Mouse (Mus musculus) mesoderm, embryonic 11.5 days (tissue): Measurements from ENCODE around the gene Fam169a.
"Not testable (repeated sequence)": the region's sequence is repeated elsewhere in the genome, so short reads cannot be mapped to it uniquely, and the experiment has no call there.

Experiments
- DNase-seq: peaks from one replicate; pipeline ENCODE4 v3.0.0-alpha.2; 2012; ENCODE audit warnings: low read depth, low spot score

Gene Fam169a

DNA sequence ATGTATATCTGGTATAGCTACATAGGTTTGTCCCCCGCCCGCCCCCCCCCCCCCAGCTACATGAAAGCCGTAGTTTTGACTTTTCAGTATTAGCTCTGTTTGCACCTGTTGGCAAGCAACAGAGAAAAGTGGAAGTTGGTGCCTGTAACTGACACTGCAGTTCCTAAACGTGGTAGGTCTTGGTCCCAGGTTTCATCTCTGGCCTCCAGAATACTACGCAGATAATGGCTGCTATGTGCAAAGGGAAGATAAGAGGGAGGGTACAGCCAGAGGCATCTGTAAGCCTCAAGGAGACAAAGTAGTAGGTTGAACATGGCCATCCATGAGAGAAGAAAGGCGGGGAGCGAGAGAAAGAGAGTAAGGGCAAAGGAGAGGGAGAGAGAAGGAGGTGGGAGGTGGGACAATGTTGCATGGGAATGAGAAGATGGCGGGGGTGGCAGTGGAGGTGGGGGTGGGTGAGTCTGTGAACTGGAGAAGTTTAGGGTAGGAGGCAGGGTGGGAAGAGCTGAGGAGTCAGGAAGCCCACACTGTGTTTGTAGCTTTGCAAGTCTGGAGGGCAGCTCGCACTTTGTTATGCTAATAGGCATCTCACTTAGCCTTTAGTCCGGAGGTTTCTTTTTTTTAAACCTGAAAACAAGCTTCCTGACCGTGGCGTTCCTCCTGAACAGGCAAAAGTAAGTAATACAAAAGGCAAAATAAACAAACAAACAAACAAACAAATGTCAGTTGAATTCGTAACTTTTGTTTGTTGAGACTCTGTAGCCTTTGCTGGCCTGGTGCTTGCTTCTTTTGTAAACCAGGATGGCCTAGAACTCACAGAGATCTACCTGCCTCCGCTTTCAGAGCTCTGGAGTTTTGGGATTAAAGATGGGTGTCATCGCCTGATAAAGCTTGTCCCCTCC, at the start of gene Fam169a:
Gene Fam169a, plus strand, starts transcription at position 638 of the 902 bp plus-strand sequence.
- no peak for DNase-seq

DNA sequence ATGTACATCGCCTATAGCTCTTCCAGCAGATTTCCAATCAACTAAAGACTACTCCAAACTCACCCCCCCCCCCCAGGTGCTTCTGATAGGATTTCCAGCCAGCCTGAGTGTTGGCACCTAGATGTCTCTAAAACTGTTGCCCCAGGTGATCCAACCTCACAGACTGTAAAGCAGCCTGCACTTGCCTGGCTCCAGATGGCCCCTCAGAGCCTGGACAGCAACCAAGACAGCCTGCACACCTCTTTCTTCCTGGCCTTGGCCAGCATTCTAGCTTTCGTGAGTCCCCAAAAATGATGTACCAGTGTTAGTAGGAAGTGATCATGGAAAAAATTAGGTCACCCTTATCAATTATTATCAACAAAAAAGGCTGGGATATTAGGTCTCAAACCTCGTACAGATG, 49.4 kb upstream of the Fam169a start:
- no peak for DNase-seq

DNA sequence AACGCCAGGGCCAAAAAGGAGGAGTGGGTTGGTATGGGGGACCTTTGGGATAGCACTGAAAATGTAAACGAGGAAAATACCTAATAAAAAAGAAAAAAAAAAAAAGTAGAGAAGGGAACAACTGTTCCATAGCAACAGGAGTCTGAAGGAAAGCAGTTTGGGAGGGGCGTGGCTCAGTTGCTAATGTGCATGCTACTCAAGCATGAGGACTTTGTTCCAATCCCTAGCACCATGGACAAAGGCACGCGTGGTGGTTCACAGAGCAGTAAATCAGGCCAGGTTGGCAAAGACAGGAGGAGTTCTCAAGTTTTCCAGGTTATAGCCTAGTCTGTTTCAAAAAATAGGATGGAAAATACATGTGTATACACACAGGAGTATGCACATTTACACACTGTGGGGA, 47.0 kb upstream of the Fam169a start:
- DNase-seq: peak; percentile 14

DNA sequence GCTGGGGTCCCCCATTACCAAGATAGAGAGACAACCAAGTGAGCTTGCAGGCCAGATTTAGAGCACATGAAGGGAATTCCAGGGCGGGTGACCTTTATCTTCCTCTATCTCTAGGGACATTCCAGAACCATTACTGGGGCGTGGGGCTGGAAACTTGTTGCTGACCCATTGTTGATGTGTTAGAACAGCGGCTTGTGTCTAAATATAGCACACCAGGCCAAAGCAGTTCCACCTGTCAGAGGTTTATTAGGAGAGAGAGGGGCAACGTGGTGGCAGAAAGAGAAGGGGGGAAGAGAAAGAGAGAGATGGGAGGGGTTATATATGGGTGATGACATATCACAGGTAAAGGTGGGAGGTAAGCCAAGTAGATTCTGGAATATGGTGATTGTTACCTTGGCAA, 45.2 kb upstream of the Fam169a start:
- no peak for DNase-seq

DNA sequence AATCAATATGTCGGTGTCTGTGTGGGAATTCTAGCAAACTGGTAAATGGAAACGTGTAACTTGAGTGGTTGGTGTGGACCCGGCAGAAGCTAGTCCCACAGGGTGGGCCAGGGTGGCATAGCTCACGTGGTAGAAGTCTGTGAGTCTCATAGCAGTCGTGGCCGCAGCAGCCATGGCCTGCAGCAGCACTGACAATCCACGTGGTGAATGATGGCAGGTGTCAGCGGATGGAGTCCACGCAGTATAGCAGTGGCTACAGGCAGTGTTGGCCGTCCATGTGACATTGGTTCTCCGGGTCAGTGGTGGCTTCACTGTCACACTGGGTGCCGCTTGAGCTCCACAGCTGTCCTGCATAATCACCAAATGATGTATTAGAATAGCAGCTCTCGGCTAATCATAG, 37.0 kb upstream of the Fam169a start:
- DNase-seq: no peak

DNA sequence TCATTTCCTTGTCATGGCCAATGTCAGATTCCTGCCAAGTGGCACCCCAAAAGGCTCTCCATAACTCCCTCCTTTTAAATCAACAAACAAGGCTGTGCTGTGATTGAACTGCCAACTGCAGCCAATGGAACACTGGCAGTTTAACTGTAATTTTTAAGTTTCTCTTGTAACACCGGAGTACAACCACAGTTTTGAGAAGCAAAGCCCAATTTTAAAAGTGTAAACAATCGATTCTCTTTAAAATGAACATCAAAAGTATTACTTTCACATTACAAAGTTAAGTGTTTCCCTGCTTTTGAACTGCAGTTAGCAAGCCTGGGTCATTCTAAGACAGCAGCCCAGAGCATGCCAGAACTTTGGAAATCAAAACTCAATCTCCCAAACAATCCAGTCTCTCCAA, 32.8 kb upstream of the Fam169a start, which contains the start of gene 1700029F12Rik:
Gene 1700029F12Rik, minus strand, starts transcription at position 101 of the 400 bp plus-strand sequence.
- no peak for DNase-seq

DNA sequence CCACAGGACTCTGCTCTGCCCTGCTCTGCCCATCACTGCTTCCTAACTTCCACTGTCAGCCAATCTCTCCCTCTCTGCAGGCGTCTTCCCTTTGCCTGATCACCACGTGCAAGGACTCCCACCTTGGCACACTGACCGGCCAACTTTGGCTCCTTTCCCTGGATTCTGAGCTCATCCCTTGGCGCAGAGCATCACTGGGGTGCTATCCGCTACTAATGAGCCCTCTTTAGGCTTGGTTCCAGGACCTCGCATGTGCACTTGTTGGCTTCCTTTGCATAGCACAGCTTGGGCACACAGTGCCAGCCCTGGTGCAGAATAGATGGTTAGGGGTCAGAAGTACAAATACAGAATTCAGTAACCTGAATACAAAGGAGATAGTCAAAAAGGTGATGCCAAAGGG, 15.9 kb upstream of the Fam169a start:
- DNase-seq: no peak

DNA sequence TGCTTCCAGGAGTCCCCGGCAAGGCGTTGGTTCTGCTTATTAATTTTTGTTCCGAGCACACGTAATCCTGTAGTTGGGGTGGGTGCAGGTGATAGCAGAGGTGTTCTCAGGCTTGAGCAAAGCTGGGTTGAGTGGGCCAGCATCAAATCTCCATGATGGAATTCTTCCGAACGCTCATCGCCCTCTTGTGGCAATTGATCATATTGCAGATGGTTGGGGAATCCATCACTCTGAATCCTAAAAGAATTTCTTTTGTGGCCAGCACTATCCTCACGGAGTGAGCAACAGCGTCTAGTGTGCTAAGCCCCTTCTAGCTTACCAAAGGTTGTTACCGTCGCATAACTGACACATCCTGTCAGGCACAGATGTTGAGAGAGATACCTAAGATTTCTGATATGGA, 14.4 kb upstream of the Fam169a start:
- DNase-seq: peak; percentile 84

DNA sequence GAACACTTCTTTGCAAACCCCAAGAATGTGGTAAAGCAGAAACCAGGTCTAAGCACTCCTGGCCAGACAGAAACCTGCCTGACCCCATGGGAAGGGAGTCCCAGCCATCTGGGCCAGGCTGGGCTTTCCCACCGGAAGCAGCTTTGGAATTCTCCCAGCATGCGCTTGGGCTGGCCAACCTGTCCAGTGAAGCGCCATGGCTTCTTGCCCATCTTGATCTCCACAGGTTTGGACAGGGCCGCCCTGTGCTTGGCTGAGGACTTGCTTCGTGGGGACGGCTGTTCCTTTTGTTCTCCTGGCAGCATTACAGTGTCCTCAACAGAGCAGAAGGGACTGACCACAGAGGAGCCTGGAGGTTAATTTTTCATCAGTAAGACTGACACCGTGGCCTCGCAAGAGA, 13.2 kb upstream of the Fam169a start:
- DNase-seq: no peak

DNA sequence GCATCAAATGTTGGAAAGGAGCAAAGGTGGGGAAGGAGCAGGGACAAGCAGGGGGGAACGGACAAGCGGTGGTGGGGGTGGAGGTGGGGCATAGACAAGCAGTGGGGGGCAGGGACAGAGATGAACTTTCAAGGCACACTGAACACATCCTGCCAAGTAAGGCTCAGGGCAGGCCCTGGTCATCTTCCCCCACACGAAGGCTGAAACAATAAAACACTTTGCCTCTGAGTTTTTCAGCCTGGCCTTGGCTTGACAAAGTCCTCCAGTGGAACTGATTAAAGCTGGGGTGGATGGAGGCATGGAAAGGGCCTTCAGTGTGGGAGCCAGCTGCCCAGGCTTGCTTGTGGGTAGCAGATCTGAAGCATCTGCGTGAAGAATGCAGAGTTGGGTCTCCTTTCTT, 9.3 kb upstream of the Fam169a start:
- DNase-seq: no peak

DNA sequence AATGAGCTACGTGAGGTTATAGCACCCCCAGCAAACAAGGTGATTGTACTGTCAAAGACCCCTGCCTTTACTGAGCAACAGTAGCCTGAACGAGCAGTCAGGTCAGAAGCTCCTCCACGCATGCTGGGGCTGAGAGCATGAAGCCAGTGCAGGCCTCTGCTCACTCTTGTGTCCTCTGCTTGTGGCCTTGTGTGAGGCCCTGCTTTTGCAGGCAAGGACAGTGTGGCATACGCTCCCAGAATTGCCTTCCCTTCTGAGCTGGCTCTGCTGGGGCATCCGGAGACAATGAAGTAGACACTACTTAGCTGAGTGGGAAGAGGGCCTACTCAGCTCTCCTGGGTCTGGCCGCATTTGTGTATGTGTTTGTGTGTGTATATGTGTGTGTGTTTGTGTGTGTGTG, 7.3 kb upstream of the Fam169a start:
- no peak for DNase-seq

DNA sequence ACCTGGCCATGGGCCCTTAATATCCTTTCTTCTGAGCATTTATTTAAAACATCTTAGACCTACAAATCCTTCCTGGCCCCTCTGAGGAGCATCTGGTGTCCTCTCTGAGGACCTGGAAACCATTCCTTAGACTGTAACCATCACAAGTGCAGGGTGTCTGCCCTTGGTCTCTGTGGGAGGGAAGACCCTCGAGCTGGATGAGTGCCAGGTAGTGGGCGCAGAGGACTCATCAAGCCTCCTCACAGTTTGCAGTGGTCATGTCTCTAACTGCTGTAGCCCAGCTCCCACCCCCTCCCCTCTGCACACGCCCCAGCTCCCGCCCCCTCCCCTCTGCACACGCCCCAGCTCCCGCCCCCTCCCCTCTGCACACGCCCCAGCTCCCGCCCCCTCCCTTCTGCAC, 6.8 kb upstream of the Fam169a start:
- DNase-seq: no peak

DNA sequence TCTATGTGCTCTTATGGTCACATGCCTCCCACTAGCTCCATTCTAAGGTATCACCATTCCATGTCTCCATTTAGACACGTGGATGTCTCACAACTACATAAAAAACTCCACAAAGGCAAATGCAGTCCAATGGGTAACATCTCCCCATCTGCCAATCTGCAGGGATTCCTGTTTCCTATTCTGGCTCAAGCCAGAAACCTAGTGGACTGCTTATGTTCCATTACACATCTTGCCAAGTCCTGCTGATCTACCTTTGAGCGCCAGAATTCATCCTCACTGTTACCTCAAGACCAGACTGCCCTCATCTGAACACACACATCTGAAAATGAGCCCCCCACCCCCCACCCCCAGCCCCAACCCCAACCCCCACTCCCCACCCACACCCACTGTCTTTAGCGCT, 4.9 kb upstream of the Fam169a start:
- no peak for DNase-seq

DNA sequence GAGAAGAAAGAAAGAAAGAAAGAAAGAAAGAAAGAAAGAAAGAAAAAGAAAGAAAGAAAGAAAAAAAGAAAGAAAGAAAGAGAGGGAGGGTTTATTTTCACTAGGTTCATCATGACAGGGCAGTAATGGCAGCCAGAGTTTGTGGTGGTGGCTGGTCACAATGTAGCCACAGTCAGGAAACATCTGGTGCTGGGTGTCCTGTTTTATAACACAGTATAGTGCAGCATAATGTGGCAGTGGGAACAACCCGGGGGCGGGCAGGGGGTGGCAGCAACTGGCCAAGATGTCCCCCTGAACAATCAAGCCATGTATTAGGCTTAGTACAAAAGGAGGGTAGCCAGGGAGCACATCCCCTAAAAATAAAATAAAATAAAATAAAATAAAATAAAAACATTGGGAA, 3.7 kb upstream of the Fam169a start:
- DNase-seq: no peak

DNA sequence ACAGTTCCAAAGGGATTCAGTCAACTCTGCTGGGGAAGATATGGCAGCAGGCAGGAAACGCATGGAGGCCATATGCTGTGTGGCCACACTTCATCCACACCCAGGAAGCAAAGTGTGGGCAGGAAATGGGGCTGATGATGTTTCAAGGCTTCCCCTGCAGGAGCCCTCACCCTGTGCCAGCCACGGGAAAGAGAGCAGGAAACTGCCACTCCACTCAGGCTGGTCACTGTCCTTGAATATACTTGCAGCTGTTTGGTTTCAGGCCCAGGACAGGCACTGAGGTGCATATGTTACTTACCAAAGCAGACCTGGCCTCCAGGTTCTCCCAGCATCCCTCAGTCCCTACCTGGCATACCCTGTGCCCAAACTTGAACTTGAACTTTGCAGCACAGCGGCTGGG, 2.7 kb upstream of the Fam169a start:
- no peak for DNase-seq

DNA sequence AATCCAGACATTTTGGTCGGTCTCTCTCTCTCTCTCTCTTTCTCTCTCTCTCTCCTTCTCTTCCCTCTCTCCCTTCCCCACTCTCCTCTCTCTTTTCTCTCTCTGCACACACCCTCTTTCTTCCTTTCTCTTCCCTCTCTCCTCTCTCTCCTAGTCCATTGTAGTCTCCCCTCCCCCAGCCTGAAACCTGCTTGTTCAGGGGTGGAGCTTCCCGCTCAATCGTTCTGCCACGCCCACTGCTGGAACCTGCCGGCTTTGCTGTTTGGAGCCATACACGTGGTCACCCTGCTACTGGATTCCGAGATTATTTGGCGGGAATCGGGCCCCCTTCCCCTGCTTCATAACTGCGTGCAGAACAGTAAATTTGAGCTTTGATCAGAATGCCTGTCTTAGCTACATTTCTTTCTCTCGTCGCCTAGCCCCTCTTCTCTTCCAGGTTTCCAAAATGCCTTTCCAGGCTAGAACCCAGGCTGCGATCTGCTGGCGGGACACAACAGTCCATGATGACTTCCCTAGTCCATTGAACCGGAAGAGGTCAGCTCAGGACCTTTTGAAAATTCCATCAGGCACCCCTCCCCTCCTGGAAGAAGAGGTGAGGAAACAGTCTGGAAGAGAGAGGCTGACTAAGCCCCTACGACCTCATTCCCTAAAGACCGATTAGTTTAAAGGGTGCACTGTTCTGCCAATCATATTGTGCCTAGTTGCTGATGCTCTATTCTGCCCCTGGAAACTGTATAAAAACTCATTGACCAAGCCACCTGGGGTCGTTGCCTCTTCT, 2.1 kb upstream of the Fam169a start:
- DNase-seq: not testable (repeated sequence)

DNA sequence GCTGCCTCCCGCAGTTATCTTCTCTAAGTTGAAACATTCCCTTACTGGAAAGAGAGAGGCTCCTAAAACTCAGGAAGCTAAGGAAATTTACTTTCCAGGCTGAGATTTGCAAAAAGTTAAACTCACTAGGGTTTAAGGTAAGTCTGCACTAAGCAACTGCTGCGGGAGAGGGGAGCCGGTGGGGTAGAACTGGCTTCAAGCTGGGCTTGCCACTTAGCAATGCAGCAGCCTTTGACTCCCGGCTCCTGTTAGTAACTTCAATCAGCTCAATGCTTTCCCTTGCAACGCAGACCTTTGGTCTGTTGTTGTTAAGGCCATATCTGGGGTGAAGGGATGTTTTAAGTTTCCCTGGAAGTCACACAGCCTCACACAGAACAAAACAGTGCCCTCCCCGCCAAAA, 605 bp downstream of the Fam169a start:
- no peak for DNase-seq

DNA sequence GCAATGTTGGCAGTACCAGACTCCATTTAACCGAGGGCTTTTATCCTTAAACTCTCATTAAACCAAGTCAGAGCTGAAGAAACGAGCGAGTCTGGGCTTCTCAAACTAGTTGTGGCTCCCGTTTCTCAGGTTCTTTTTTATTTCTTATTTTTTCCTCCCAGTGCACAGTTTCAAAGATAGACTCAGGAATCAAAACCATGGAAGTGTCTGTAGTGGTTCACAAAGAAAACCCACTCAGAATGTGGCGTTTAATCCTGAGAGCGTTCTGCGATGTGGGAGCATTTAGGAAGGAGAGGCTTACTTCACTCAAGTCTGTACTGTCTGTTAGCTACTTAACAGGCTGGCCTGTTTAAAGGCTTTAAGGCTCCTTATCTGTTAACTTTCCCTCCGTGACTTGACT, 1.1 kb downstream of the Fam169a start:
- no peak for DNase-seq

DNA sequence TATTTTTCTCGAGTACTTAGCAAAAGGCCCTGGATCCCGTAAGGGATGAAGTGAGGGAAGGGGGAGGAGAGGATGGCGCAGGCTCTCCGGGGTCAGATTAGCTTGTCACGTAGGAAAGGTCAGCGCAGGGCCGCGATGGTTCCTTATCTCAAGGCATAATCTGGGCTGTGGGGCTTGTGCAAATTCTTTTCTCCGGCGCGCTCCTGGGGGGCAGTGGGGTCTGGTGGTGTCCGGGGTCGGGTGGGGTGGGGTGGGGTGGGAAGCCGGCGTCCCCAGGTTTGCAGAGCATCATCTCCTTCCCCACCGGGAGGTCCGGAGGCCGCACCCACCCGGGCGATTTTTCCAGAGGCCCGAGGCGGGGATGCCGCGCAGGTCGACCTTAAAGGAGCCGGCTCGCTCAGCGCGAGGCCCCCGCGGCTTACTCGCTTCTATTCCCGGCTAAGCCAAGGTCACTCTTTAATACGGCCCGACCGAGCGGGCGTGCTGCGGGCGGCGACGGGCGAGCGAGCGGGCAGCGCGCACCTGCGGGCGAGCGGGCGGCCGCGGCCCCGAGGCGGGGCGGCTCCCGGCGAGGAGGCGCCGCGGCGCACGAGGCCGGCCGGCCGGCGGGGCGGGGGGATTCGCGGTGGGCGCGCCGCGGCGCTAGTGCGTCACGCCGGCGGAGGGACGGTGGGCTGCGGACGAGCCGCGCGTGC, 4.0 kb downstream of the Fam169a start:
- peak; percentile 45 for DNase-seq

DNA sequence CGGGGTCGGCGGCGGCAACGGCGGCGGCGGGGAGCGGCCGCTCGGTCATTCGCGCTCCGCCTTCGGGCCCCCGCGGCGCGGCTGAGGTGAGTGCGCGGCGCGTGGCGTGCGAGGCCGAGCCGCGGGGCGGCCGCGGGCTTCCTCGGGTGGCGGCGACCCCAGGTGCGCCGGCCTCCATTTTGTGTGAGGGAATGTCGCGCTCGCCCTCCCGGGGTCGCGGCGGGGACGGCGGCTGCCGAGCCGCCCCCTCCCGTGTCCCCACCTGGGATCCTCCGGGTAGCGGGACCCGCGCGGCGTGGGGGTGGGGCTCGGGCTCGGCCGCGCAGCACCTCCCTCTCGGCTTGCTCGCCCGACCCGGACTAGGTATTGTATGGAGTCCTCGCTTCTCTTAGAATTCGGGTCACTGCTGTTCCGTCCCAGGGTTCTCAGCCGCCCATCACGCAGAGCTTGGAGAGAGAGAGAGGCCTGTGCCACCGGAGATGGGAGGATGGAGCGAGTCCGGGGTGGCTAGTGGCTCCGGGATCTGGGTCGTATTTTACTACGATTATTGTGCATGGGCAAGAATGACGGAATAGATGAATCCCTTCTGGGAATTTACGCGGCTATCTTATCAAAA, 4.6 kb downstream of the Fam169a start:
- DNase-seq: peak; percentile 46

DNA sequence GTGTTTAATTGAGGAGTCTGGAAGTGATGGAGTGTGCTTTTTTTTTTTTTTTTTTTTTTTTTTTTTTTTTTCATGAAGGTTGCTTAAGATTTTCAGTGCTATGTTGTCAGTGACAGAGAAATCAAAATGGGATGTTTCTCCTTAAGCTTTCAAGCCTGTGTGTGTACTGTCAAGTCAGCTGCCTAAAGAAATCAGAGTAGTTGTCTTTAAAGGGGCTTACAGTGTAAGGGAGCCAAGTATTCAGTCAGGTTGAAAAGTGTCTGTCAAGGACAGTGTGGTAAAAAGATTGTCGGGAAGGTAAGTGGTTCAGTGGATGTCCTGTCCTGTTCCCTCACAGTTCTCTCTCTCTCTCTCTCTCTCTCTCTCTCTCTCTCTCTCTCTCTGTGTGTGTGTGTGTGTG, 6.4 kb downstream of the Fam169a start:
- DNase-seq: no peak

DNA sequence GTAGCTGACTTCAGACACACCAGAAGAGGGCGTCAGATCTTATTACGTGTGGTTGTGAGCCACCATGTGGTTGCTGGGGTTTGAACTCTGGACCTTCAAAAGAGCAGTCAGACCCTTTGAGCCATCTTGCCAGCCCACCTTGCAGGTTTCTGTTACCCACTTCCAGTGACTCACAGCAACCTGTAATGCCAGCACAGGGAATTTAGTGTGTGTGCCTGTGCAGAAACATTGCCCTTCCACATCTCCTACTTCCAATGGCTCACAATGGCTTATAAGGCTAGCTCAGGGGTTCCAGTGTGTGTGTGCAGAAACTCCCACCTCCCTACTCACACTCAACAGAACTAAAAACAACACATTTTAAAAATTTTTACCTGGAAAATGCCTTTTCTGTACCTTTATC, 10.5 kb downstream of the Fam169a start:
- DNase-seq: no peak
